Mouse (Mus musculus) ES-Bruce4 (cell line): ENCODE results near the gene Olah. TPM values are rescaled to one million over a fixed set of nuclear protein-coding genes. Genes with fewer than 3 reads are reported as not detected.

ENCODE experiments used
- H3K27ac ChIP-seq: 2 replicates; pipeline ENCODE4 v1.5.1; 2012; ENCODE audit warnings: low read length, inconsistent platforms; ENCODE audit not compliant: insufficient read depth
- H3K27me3 ChIP-seq: 2 replicates; pipeline ENCODE4 v1.6.1; 2012; ENCODE audit warnings: mild to moderate bottlenecking, low read length, inconsistent platforms; ENCODE audit not compliant: control insufficient read depth, poor library complexity, insufficient read depth, severe bottlenecking
- H3K36me3 ChIP-seq: 2 replicates; pipeline ENCODE4 v1.6.1; 2012; ENCODE audit warnings: inconsistent platforms, mild to moderate bottlenecking, low read length, moderate library complexity; ENCODE audit not compliant: control insufficient read depth, poor library complexity, insufficient read depth, severe bottlenecking
- H3K4me1 ChIP-seq: one replicate; pipeline ENCODE4 v1.8.1; 2011; ENCODE audit warnings: low read length; ENCODE audit not compliant: control insufficient read depth, insufficient read depth
- H3K4me3 ChIP-seq: 2 replicates; pipeline ENCODE4 v1.5.1; 2011; ENCODE audit warnings: low read depth, mild to moderate bottlenecking, low read length
- H3K9ac ChIP-seq: 2 replicates; pipeline ENCODE4 v1.6.1; 2012; ENCODE audit warnings: low read depth, mild to moderate bottlenecking, inconsistent platforms; ENCODE audit not compliant: poor library complexity, severe bottlenecking
- H3K9me3 ChIP-seq: replicated peaks from 2 replicates; pipeline ENCODE4 v1.6.1; 2012; ENCODE audit warnings: mild to moderate bottlenecking, low read length, inconsistent platforms; ENCODE audit not compliant: control insufficient read depth, poor library complexity, insufficient read depth, severe bottlenecking
- CTCF ChIP-seq: IDR thresholded peaks from one replicate; pipeline ENCODE4 v1.8.1; 2011; ENCODE audit warnings: low read depth, low read length
- EP300 ChIP-seq: IDR thresholded peaks from 2 replicates; pipeline ENCODE4 v1.6.1; 2011; ENCODE audit warnings: low read depth, low read length; ENCODE audit not compliant: insufficient read depth
- POLR2A ChIP-seq: IDR thresholded peaks from one replicate; pipeline ENCODE4 v1.8.1; 2011; ENCODE audit warnings: low read length; ENCODE audit not compliant: insufficient read depth
- polyA plus RNA-seq: library from polyadenylated mRNA; stranded (reverse); fragments of >200 nt; gene quantifications from 2 replicates; pipeline ENCODE4 v1.2.4, GENCODE M21; 2011; ENCODE audit warnings: low read depth; ENCODE audit not compliant: missing spikeins, insufficient read depth, insufficient read length

Olah gene
- polyA plus RNA-seq, 1 experiment: not detected

DNA sequence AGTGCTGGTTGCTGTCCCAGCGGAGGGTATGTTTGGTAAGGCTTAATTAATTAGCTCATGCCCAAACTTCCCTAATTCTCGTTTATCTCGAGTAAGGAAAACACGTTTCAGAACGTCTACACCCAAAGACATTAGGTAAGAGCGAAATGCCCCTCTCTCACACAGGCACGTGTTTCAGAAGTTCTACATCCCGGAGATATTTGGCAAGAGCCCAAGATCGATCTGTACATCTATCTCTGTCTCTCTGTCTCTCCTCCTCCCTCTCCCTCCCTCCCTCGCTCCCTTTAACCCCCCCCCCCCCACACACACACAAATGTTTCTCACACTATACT lies 27.5 kb upstream of the Olah start:
- H3K4me3 ChIP-seq: peak overlapping the region; percentile 77
- H3K9me3 ChIP-seq: no peaks in the 10 kb centered on the region
- peak overlapping the region; percentile 36 for H3K9ac ChIP-seq
- H3K27ac ChIP-seq: no peak overlapping the region
- no peaks in the 10 kb centered on the region for H3K36me3 ChIP-seq
- H3K4me1 ChIP-seq: peaks cover 1% of the 10 kb centered on the region
- no peaks in the 10 kb centered on the region for H3K27me3 ChIP-seq
- TF ChIP-seq EP300 (no peak), CTCF (no peak)

GRCm38 (mm10) chr2:3423841-3424578 lies 27.0 kb upstream of the Olah start, which contains the start of gene Dclre1c:
Gene Dclre1c (plus strand): TSS chr2:3424131.
- Histone ChIP-seq H3K27me3 (no peaks in the 10 kb centered on the region), H3K4me3 (peak within 1 kb of the TSS; percentile 77), H3K36me3 (no peaks in the 10 kb centered on the region), H3K9me3 (no peaks in the 10 kb centered on the region), H3K9ac (peak within 1 kb of the TSS; percentile 36), H3K4me1 (peaks cover 1% of the 10 kb centered on the region), H3K27ac (no peak within 1 kb of the TSS)
- TF ChIP-seq POLR2A (peak; percentile 40), CTCF (no peak), EP300 (no peak)

DNA sequence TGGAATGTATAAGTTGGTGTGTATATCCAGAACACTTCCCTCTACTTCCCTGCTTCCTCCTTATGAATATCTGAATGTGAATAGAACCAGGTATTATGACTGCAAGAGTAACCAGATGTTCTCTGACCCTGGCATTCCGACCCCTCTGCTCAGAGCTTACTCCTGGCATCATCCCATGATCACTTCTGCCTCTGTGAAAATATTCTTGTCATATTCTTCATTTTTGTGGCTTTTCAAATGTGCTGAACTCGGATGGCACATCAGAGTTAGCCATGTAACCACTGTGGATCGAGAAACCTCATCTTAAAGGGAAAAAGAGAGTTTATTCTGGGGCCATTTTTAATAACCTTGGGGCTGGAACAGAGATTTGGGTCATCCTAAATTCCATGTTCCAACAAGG lies 25.5 kb upstream of the Olah start, which contains the start of gene Meig1:
TSS of gene Meig1 (minus strand) at position 101 of the 400 bp plus-strand sequence.
- no peaks in the 10 kb centered on the region for H3K9me3 ChIP-seq
- TF ChIP-seq CTCF (no peak), EP300 (no peak), POLR2A (no peak)

DNA sequence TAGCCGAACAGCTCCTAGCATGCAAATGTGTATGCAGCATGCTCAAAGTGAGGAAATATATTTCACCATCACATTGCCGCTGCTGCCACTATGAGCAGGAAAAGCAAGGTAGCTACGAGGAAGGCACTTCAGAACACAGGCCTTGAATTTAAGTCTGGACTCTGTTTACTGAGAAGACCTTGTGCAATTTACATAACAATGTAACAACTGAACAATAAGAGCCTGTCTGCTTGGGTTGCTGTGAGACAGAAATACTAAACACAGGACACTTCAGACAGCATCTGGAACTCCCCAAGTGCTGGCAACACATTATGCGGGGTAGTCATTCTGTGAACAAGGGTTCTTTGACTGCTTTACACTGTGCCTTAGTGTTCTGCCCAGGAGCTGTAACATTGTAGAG lies 23.1 kb upstream of the Olah start:
- H3K9ac ChIP-seq: no peak overlapping the region
- H3K9me3 ChIP-seq: no peaks in the 10 kb centered on the region
- H3K36me3 ChIP-seq: no peaks in the 10 kb centered on the region
- H3K27ac ChIP-seq: no peak overlapping the region
- H3K4me3 ChIP-seq: no peak overlapping the region
- H3K4me1 ChIP-seq: peaks cover 1% of the 10 kb centered on the region
- no peak for TF ChIP-seq CTCF
- TF ChIP-seq POLR2A: no peak
- no peak for TF ChIP-seq EP300
- H3K27me3 ChIP-seq: no peaks in the 10 kb centered on the region

More for the DNA sequence above, 25.5 kb upstream of the Olah start, which contains the start of gene Meig1:
- H3K27me3 ChIP-seq: no peaks in the 10 kb centered on the region
- no peak within 1 kb of the TSS for H3K9ac ChIP-seq
- H3K27ac ChIP-seq: no peak within 1 kb of the TSS
- H3K4me3 ChIP-seq: no peak within 1 kb of the TSS
- H3K36me3 ChIP-seq: no peaks in the 10 kb centered on the region
- H3K4me1 ChIP-seq: peaks cover 1% of the 10 kb centered on the region

GRCm38 (mm10) chr2:3418883-3419431 lies 21.9 kb upstream of the Olah start:
- no peak overlapping the region for H3K9ac ChIP-seq

DNA sequence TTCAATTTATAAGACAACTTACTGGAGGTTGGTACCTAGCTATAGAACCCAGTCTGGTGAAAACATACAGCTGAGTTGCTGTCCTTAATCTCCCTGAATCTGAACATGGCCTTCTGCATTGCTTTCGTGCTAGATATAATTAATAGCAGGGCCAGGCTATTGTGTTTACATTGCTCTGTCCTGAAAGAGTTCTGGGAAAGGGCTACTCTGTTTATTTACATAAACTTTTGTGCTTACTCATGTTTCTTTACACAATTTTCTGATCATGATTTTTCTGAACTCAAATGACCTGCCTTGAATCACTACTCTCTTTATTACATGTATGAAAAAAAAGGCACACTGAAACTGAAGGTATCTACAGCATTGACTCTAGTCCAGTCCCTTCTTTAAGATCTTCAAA lies 18.7 kb upstream of the Olah start:
- no peak overlapping the region for H3K27ac ChIP-seq
- H3K36me3 ChIP-seq: no peaks in the 10 kb centered on the region
- no peaks in the 10 kb centered on the region for H3K9me3 ChIP-seq
- H3K27me3 ChIP-seq: no peaks in the 10 kb centered on the region
- H3K9ac ChIP-seq: no peak overlapping the region
- no peak overlapping the region for H3K4me3 ChIP-seq
- TF ChIP-seq POLR2A (no peak), CTCF (no peak), EP300 (no peak)
- H3K4me1 ChIP-seq: peaks cover 1% of the 10 kb centered on the region

More at GRCm38 (mm10) chr2:3418883-3419431, 21.9 kb upstream of the Olah start:
- no peak for TF ChIP-seq CTCF
- no peak for TF ChIP-seq POLR2A
- no peak for TF ChIP-seq EP300
- Histone ChIP-seq H3K4me3 (peak overlapping the region; percentile 51), H3K27ac (no peak overlapping the region), H3K36me3 (no peaks in the 10 kb centered on the region), H3K27me3 (no peaks in the 10 kb centered on the region), H3K4me1 (peaks cover 1% of the 10 kb centered on the region), H3K9me3 (no peaks in the 10 kb centered on the region)
